Mouse (Mus musculus) ES-E14 (cell line): ENCODE measurements around the gene Tmem131.

Source experiments
- CHD2 ChIP-seq: IDR thresholded peaks from 2 replicates; pipeline ENCODE4 v1.6.1; 2014; ENCODE audit warnings: mild to moderate bottlenecking, low read depth, low read length, inconsistent platforms
- HCFC1 ChIP-seq: IDR thresholded peaks from 2 replicates; pipeline ENCODE4 v1.6.1; 2012; ENCODE audit warnings: low read length, inconsistent platforms, borderline replicate concordance; ENCODE audit not compliant: insufficient read depth
- MAFK ChIP-seq: IDR thresholded peaks from 2 replicates; pipeline ENCODE4 v1.6.1; 2014; ENCODE audit warnings: mild to moderate bottlenecking, low read depth, low read length, inconsistent platforms; ENCODE audit not compliant: insufficient read depth
- ZC3H11A ChIP-seq: IDR thresholded peaks from 2 replicates; pipeline ENCODE4 v1.6.1; 2012; ENCODE audit warnings: low read depth, mild to moderate bottlenecking, inconsistent platforms, low read length, borderline replicate concordance
- ZNF384 ChIP-seq: IDR thresholded peaks from 2 replicates; pipeline ENCODE4 v1.6.1; 2012; ENCODE audit warnings: low read depth, low read length, inconsistent platforms

GRCm38 (mm10) chr1:36782476-36782875 is 161.0 kb downstream of the Tmem131 start:
- no peak for TF ChIP-seq ZNF384
- no peak for TF ChIP-seq HCFC1
- no peak for TF ChIP-seq ZC3H11A
- no peak for TF ChIP-seq CHD2
- TF ChIP-seq MAFK = no peak
